Mouse (Mus musculus): ENCODE data around the gene Zcchc24. TPM values are rescaled to one million over a fixed set of nuclear protein-coding genes. Genes with fewer than 3 reads are reported as not detected.
A peak's percentile ranks its signal among the peaks of the same experiment; 100 is the strongest.

The Zcchc24 gene
- polyA plus RNA-seq, 1 experiment from 2014 or later: 9.3 TPM

- H3K27ac ChIP-seq: no peak overlapping the region
- H3K9ac ChIP-seq (replicated peaks): no peak overlapping the region
- no peaks in the 10 kb centered on the region for H3K27me3 ChIP-seq
- no peak for ATAC-seq
- H3K4me1 ChIP-seq (replicated peaks): no peaks in the 10 kb centered on the region
- no peak overlapping the region for H3K4me3 ChIP-seq (replicated peaks)
- WGBS: 82% methylated on average over 7 of the region's 7 CpGs
- no peak overlapping the region for H3K4me2 ChIP-seq (replicated peaks)
- H3K9me3 ChIP-seq: no peaks in the 10 kb centered on the region
- H3K36me3 ChIP-seq: no peaks in the 10 kb centered on the region
Measured at GRCm38 (mm10) chr14:25679625-25680024, 89.2 kb downstream of the Zcchc24 start.

GRCm38 (mm10) chr14:25667587-25667986, 101.3 kb downstream of the Zcchc24 start:
- no peak overlapping the region for H3K4me2 ChIP-seq (replicated peaks)
- no peak overlapping the region for H3K9ac ChIP-seq (replicated peaks)
- no peak for ATAC-seq
- H3K9me3 ChIP-seq: no peaks in the 10 kb centered on the region
- H3K4me3 ChIP-seq (replicated peaks): no peak overlapping the region
- 74% methylated on average over 3 of the region's 3 CpGs for WGBS
- peaks cover 47% of the 10 kb centered on the region for H3K36me3 ChIP-seq
- H3K27me3 ChIP-seq: no peaks in the 10 kb centered on the region
- no peak overlapping the region for H3K27ac ChIP-seq
- 0 out of 2 replicates have a peak, but pooled peaks cover 6% of the 10 kb centered on the region for H3K4me1 ChIP-seq (replicated peaks)

GRCm38 (mm10) chr14:25666668-25667376, 102.0 kb downstream of the Zcchc24 start:
- peaks cover 54% of the 10 kb centered on the region for H3K36me3 ChIP-seq
- no peak overlapping the region for H3K27ac ChIP-seq
- H3K4me3 ChIP-seq (replicated peaks): no peak overlapping the region
- H3K4me1 ChIP-seq (replicated peaks): 0 out of 2 replicates have a peak, but pooled peaks cover 6% of the 10 kb centered on the region
- H3K27me3 ChIP-seq: no peaks in the 10 kb centered on the region
- no peaks in the 10 kb centered on the region for H3K9me3 ChIP-seq
- H3K4me2 ChIP-seq (replicated peaks): no peak overlapping the region
- ATAC-seq: no peak
- H3K9ac ChIP-seq (replicated peaks): no peak overlapping the region
- WGBS: 91% methylated on average over 2 of the region's 2 CpGs

- H3K36me3 ChIP-seq: peaks cover 68% of the 10 kb centered on the region
- ATAC-seq: 0 out of 2 replicates have a peak, but pooled peaks have one; percentile 14
- H3K27me3 ChIP-seq: no peaks in the 10 kb centered on the region
- 0 out of 2 replicates have a peak, but pooled peaks cover 6% of the 10 kb centered on the region for H3K4me1 ChIP-seq (replicated peaks)
- no peak overlapping the region for H3K4me2 ChIP-seq (replicated peaks)
- no peak overlapping the region for H3K4me3 ChIP-seq (replicated peaks)
- 64% methylated on average over 19 of the region's 19 CpGs for WGBS
- H3K27ac ChIP-seq: peak overlapping the region; percentile 32
- no peaks in the 10 kb centered on the region for H3K9me3 ChIP-seq
- no peak overlapping the region for H3K9ac ChIP-seq (replicated peaks)
Measured at GRCm38 (mm10) chr14:25665314-25665970, 103.4 kb downstream of the Zcchc24 start.

GRCm38 (mm10) chr14:25664310-25664695, 104.5 kb downstream of the Zcchc24 start:
- no peak for ATAC-seq
- peaks cover 80% of the 10 kb centered on the region for H3K36me3 ChIP-seq

GRCm38 (mm10) chr14:25663649-25664309, 105.1 kb downstream of the Zcchc24 start:
- no peak for ATAC-seq
- H3K9me3 ChIP-seq: no peaks in the 10 kb centered on the region
- H3K4me3 ChIP-seq (replicated peaks): no peak overlapping the region
- 0 out of 2 replicates have a peak, but pooled peaks cover 6% of the 10 kb centered on the region for H3K4me1 ChIP-seq (replicated peaks)
- 0 out of 2 replicates have a peak overlapping the region, but pooled peaks have one; percentile 23 for H3K9ac ChIP-seq (replicated peaks)
- H3K27me3 ChIP-seq: no peaks in the 10 kb centered on the region
- H3K4me2 ChIP-seq (replicated peaks): no peak overlapping the region
- 82% methylated on average over 7 of the region's 7 CpGs for WGBS
- peaks cover 81% of the 10 kb centered on the region for H3K36me3 ChIP-seq
- peak overlapping the region; percentile 76 for H3K27ac ChIP-seq

More at GRCm38 (mm10) chr14:25664310-25664695, 104.5 kb downstream of the Zcchc24 start:
- Histone ChIP-seq H3K9me3 (no peaks in the 10 kb centered on the region), H3K27ac (peak overlapping the region; percentile 76), H3K4me3 (replicated peaks) (no peak overlapping the region), H3K9ac (replicated peaks) (peak overlapping the region; percentile 23; the same call in 1 of the 2 replicates), H3K27me3 (no peaks in the 10 kb centered on the region), H3K4me2 (replicated peaks) (no peak overlapping the region), H3K4me1 (replicated peaks) (0 out of 2 replicates have a peak, but pooled peaks cover 6% of the 10 kb centered on the region)
- 83% methylated on average over 7 of the region's 7 CpGs for WGBS

Other genes starting within 250 kb of the Zcchc24 start
- 25.3 and 25.5 TPM in 2 replicates for gene Ppif, start 74.9 kb downstream of the Zcchc24 start, polyA plus RNA-seq (2015; fragmentation: Nextera tagmentation; extraction: Ambion mirVana)
- 1.9 TPM in 2 replicates for gene Anxa11, start 73.1 kb upstream of the Zcchc24 start, polyA plus RNA-seq (2015; fragmentation: Nextera tagmentation; extraction: Ambion mirVana)
- gene Plac9a, start 134.1 kb upstream of the Zcchc24 start, polyA plus RNA-seq (2015; fragmentation: Nextera tagmentation; extraction: Ambion mirVana): not detected in 2 replicates
- 2.6 and 2.9 TPM in 2 replicates for gene Tmem254a, start 158.6 kb upstream of the Zcchc24 start, polyA plus RNA-seq (2015; fragmentation: Nextera tagmentation; extraction: Ambion mirVana)
- gene Cphx1, start 169.3 kb upstream of the Zcchc24 start, polyA plus RNA-seq (2015; fragmentation: Nextera tagmentation; extraction: Ambion mirVana): not detected in 2 replicates
- 6.3 and 7.7 TPM in 2 replicates for gene Duxbl1, start 209.5 kb upstream of the Zcchc24 start, polyA plus RNA-seq (2015; fragmentation: Nextera tagmentation; extraction: Ambion mirVana)